Mouse (Mus musculus) embryonic facial prominence, embryonic 12.5 days (tissue): Measurements from ENCODE around the gene Tgfbi. TPM values are rescaled to one million over a fixed set of nuclear protein-coding genes. Genes with fewer than 3 reads are reported as not detected.

Experiments used
- ATAC-seq: fragments of 200-750 bp; cut with Nextera tagmentation; 2 replicates; pipeline ENCODE4 v1.8.0; 2017; ENCODE audit not compliant: insufficient number of reproducible peaks, insufficient read depth, low FRiP score, low TSS enrichment
- H3K27ac ChIP-seq: fragments of 300-500 bp; sonication (generic); 2 replicates; pipeline ENCODE4 v1.5.1; 2016; ENCODE audit warnings: mild to moderate bottlenecking
- H3K27me3 ChIP-seq: fragments of 300-500 bp; sonication (generic); 2 replicates; pipeline ENCODE4 v1.6.1; 2016; ENCODE audit warnings: mild to moderate bottlenecking, moderate library complexity
- H3K36me3 ChIP-seq: fragments of 300-500 bp; sonication (generic); 2 replicates; pipeline ENCODE4 v1.6.1; 2016; ENCODE audit warnings: mild to moderate bottlenecking
- H3K4me1 ChIP-seq: fragments of 300-500 bp; sonication (generic); 2 replicates; pipeline ENCODE4 v1.6.1; 2016
- H3K4me2 ChIP-seq: fragments of 300-500 bp; sonication (generic); replicated peaks from 2 replicates; pipeline ENCODE4 v1.6.1; 2016; ENCODE audit warnings: mild to moderate bottlenecking, moderate library complexity
- H3K4me3 ChIP-seq: fragments of 300-500 bp; sonication (generic); 2 replicates; pipeline ENCODE4 v1.5.1; 2016; ENCODE audit warnings: mild to moderate bottlenecking
- H3K9ac ChIP-seq: fragments of 300-500 bp; sonication (generic); 2 replicates; pipeline ENCODE4 v1.6.1; 2016; ENCODE audit warnings: mild to moderate bottlenecking, moderate library complexity
- H3K9me3 ChIP-seq: fragments of 300-500 bp; sonication (generic); 2 replicates; pipeline ENCODE4 v1.6.1; 2016; ENCODE audit warnings: mild to moderate bottlenecking, moderate library complexity
- WGBS: fragments of 180-500 bp; shearing (Covaris S2); methylation state at CpG from one replicate; pipeline ENCODE4 v1.1.7; 2016; 5-methylcytosine and 5-hydroxymethylcytosine counted together
- polyA plus RNA-seq: library from polyadenylated mRNA; unstranded; fragments of >200 nt; fragmentation: Nextera tagmentation; extraction: Ambion mirVana; gene quantifications from 2 replicates; pipeline ENCODE4 v1.2.1, GENCODE M21; 2016

Tgfbi gene
- polyA plus RNA-seq, 1 experiment from 2014 or later = 120 TPM

DNA sequence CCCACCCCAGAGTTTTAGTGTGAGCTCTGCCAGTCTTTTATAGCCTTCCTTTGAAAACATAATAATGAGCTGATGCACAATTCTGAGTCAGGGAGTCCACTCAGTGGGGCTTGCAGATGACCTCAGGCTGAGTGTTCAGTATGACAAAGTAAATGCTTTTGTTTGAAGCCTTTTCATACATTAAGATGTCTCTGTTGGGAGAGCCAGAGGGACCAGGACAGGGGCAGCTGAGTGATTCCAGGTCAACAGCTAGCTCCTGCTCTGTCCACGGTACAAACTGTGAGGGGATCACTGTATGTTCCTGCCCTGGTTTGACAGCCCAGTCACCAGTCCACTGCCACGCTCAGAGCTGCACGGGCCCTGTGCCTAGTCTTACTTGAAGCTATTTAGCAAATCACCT is 26.6 kb upstream of the Tgfbi start:
- H3K27me3 ChIP-seq = no peaks in the 10 kb centered on the region
- H3K27ac ChIP-seq = peak overlapping the region; percentile 96
- no peaks in the 10 kb centered on the region for H3K9me3 ChIP-seq
- H3K9ac ChIP-seq = no peak overlapping the region
- ATAC-seq = no peak
- H3K4me1 ChIP-seq = peaks cover 43% of the 10 kb centered on the region
- no peak overlapping the region; the same call in 1 of the 2 replicates for H3K4me2 ChIP-seq
- WGBS = 19% methylated on average over 3 of the region's 3 CpGs
- H3K4me3 ChIP-seq = no peak overlapping the region
- H3K36me3 ChIP-seq = no peaks in the 10 kb centered on the region

DNA sequence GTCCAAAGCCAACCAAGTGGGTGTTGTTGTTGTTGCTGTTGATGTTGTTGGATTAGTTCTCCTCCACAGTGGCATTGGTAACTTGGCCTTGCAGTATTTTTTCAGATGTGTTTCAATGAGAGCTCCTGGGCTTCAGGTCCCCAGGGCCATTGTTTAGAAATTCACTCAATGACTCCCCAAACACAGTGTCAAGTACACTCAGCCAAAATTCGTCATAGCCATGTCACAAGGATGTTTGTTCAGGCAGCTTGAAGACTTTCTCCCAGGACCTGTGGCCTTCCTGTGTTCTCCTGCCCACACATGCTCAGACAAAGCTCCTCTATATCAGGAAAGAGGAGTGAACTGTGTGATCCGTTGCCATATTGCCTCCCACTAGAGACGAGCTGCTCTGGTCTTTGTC is 23.3 kb upstream of the Tgfbi start:
- Histone ChIP-seq H3K27me3 (no peaks in the 10 kb centered on the region), H3K4me2 (no peak overlapping the region), H3K9me3 (no peaks in the 10 kb centered on the region), H3K36me3 (no peaks in the 10 kb centered on the region), H3K27ac (no peak overlapping the region), H3K4me1 (peaks cover 32% of the 10 kb centered on the region), H3K4me3 (no peak overlapping the region), H3K9ac (no peak overlapping the region)
- ATAC-seq = no peak
- 66% methylated on average over 3 of the region's 3 CpGs for WGBS

DNA sequence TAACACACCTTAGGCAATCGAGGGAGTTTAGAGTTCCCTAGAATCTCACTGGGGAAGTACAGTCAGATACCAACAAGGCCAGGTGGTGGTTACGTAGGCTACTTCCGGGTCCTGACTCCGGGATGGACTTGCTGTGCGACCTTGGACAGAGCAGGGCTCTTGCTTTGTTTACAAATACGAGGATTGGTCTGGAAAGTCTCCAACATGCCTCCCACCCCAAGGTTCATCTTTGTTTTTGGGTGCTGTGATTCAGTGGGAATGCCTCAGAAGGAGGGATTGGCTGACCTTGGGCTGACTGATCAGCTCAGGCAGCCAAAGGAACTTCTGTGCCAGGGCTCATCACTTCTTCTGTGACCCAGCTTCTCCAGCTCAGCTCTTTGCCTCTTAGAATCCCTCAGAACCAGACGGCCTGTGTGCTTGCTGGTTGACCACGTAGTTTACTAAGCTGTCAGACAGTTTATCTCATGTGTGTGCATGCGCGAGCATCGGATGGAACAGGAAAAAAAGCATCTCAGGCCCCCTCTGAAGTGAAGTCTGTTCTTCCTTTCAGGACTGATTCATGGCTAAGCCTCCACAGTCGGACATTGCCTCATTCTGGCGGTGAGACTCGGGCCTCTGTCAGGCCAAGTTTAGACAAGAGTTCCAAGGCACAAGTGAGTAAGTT is 20.7 kb upstream of the Tgfbi start:
- H3K27me3 ChIP-seq = no peaks in the 10 kb centered on the region
- H3K9ac ChIP-seq = no peak overlapping the region
- no peaks in the 10 kb centered on the region for H3K9me3 ChIP-seq
- H3K27ac ChIP-seq = 0 out of 2 replicates have a peak overlapping the region, but pooled peaks have one; percentile 30
- no peaks in the 10 kb centered on the region for H3K36me3 ChIP-seq
- H3K4me1 ChIP-seq = peaks cover 22% of the 10 kb centered on the region
- no peak overlapping the region for H3K4me3 ChIP-seq
- ATAC-seq = no peak
- H3K4me2 ChIP-seq = no peak overlapping the region
- WGBS = 84% methylated on average over 14 of the region's 14 CpGs

DNA sequence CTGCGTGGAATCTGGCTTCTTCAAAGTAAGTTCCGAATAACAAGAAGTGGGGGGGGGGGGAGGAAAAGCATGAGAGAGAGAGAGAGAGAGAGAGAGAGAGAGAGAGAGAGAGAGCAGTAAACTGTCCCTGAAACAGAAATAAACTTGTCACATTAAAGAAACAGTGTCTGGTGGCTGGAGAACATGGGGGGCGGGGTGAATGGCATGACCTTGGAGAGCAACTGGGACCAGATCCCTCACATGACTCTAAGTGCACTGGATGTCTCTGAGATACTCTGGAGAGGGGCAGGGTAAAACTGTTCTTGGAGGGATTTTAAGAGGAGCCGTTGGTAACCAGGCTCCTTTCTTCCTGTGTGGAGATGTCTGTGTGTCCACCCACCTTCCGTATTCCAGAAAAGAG is 19.1 kb upstream of the Tgfbi start:
- peaks cover 26% of the 10 kb centered on the region for H3K4me1 ChIP-seq
- H3K4me2 ChIP-seq = no peak overlapping the region
- H3K9me3 ChIP-seq = no peaks in the 10 kb centered on the region
- no peaks in the 10 kb centered on the region for H3K27me3 ChIP-seq
- WGBS = 70% methylated on average over 5 of the region's 5 CpGs
- H3K4me3 ChIP-seq = no peak overlapping the region
- H3K9ac ChIP-seq = no peak overlapping the region
- H3K36me3 ChIP-seq = no peaks in the 10 kb centered on the region
- no peak for ATAC-seq
- H3K27ac ChIP-seq = no peak overlapping the region

DNA sequence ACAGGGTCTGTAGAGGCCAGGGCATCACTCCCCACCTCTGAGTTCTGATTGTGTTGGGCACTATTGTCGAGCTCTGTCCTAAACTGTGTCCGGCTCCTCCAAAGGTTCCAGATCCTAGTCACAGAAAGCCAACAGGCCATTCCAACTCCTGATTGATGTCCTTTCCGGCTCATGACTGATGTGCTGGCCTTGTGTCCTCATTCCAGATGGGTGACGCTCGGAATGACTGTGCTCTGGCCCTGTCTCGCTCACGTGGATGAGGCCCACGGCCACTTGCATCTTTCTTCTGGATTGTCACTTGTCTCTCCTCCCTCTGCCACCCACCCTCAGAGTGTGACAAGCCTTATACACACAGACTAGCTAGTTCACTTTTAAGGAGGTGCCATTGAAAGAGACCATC is 18.1 kb upstream of the Tgfbi start:
- no peak overlapping the region for H3K9ac ChIP-seq
- H3K9me3 ChIP-seq = no peaks in the 10 kb centered on the region
- no peak overlapping the region for H3K27ac ChIP-seq
- no peaks in the 10 kb centered on the region for H3K36me3 ChIP-seq
- WGBS = 91% methylated on average over 8 of the region's 8 CpGs
- peaks cover 28% of the 10 kb centered on the region for H3K4me1 ChIP-seq
- H3K4me3 ChIP-seq = no peak overlapping the region
- ATAC-seq = no peak
- H3K4me2 ChIP-seq = no peak overlapping the region
- no peaks in the 10 kb centered on the region for H3K27me3 ChIP-seq

DNA sequence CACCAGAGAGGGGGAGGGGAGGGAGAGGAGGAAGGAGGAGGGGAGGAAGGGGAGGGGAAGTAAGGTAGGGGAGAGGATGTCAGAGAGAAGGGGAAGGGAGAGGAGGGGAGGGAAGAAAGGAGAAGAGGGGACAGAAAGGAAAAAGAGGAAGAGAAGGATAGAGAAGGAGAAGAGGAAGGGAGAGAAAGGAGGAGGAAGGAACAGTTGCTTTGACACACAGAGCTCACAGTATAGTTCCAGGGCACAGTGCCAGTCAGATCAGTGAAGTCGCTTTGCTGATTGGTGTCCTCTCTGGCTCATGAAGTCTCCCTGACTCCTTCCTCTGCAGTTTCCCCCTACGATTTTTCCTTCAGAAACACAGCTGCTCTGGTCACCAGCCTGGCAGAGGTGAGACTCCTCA is 17.4 kb upstream of the Tgfbi start:
- Histone ChIP-seq H3K9ac (no peak overlapping the region), H3K9me3 (no peaks in the 10 kb centered on the region), H3K36me3 (no peaks in the 10 kb centered on the region), H3K4me3 (no peak overlapping the region), H3K27ac (no peak overlapping the region), H3K4me2 (no peak overlapping the region), H3K27me3 (no peaks in the 10 kb centered on the region), H3K4me1 (peaks cover 29% of the 10 kb centered on the region)
- 64% methylated on average over 2 of the region's 2 CpGs for WGBS
- no peak for ATAC-seq

DNA sequence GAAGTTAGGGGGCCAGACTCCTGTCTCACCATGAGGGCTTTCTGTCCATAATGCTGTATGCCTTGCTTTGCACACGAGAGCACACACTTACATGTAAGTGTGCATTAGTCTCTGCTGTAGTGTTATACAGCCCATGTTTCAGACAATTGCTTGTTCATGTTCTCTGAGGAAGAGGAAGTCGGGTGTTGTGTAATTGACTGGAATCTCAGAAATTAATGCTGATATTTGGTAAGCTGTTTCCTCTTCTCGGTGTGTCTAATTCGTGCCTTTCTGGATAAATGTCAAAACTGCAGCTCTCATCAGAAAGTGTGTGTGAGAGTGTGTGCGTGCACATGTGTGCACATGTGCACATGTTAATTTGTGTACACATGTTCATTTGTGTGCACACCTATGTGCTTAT is 16.1 kb upstream of the Tgfbi start:
- no peak overlapping the region for H3K4me3 ChIP-seq
- no peaks in the 10 kb centered on the region for H3K27me3 ChIP-seq
- no peak overlapping the region for H3K4me2 ChIP-seq
- no peaks in the 10 kb centered on the region for H3K36me3 ChIP-seq
- H3K4me1 ChIP-seq = peaks cover 33% of the 10 kb centered on the region
- ATAC-seq = no peak
- H3K27ac ChIP-seq = no peak overlapping the region
- no peak overlapping the region for H3K9ac ChIP-seq
- H3K9me3 ChIP-seq = no peaks in the 10 kb centered on the region
- WGBS = 85% methylated on average over 5 of the region's 5 CpGs

DNA sequence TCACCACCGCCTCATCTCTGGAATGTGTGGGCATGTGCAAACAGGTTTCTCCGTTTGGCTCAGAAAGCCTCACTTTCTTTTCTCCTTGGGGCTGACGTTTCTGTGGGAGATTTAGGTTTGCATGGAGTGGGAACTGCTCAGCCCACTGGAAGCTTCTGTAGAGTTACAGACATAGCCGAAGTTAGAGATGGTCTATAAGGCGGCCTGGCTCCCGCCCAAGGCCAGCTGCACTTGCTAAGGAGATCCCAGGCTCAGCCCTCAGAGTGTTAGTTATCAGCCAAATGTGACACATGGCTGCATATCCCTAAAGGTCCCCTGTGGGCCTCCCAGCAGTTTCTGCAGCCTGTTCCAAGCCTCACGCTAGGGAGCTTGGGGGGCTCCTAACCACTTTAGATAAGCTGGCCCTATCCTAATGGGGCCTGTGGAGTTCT is 15.3 kb upstream of the Tgfbi start:
- 76% methylated on average over 7 of the region's 7 CpGs for WGBS
- Histone ChIP-seq H3K27ac (no peak overlapping the region; the same call in 1 of the 2 replicates), H3K9ac (no peak overlapping the region), H3K4me3 (no peak overlapping the region), H3K36me3 (no peaks in the 10 kb centered on the region), H3K27me3 (no peaks in the 10 kb centered on the region), H3K4me1 (peaks cover 33% of the 10 kb centered on the region), H3K4me2 (no peak overlapping the region), H3K9me3 (no peaks in the 10 kb centered on the region)
- ATAC-seq = no peak

DNA sequence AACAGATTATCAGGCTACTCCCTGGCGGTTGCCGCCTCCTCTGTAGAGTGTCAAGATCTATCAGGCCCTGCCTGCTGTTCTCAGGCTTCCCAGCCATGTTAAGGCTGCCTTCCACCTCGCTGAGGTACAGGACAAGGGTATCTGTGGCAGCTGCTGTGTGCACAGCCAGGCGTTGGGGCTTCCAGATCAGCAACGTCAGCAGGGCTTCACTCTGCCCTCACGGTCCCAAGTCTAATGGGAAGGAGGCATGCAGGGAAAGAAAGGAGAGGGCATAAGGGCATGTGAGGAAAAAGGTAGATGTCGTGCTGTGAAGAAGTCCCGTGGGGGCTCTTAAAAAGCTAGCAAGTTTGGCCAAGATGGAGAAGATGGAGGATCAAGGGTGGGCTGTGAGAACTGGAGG is 14.1 kb upstream of the Tgfbi start:
- no peak overlapping the region for H3K4me2 ChIP-seq
- no peak for ATAC-seq
- H3K4me3 ChIP-seq = no peak overlapping the region
- H3K4me1 ChIP-seq = peaks cover 39% of the 10 kb centered on the region
- no peak overlapping the region for H3K9ac ChIP-seq
- no peaks in the 10 kb centered on the region for H3K36me3 ChIP-seq
- no peak overlapping the region for H3K27ac ChIP-seq
- H3K9me3 ChIP-seq = no peaks in the 10 kb centered on the region
- 76% methylated on average over 8 of the region's 8 CpGs for WGBS
- H3K27me3 ChIP-seq = no peaks in the 10 kb centered on the region

DNA sequence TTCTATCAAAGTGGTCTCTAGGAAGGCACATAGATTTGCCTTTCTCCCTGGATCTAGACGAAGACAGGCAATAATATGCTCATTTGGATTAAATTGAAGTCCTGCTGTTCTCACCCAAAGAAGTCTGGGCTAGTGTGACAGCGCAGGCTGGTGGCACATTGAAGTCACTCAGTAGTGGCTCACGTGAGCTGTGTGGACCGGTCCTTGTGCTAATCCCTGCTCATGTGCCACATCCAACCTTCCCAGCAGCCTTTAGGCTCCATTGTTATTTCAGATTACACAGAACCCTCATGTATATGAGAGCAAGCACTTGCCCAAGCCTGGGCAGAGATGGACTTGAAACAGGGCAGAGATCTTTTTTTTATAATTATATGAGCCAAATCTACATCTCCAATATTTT is 12.0 kb upstream of the Tgfbi start:
- Histone ChIP-seq H3K9me3 (no peaks in the 10 kb centered on the region), H3K9ac (no peak overlapping the region), H3K4me3 (no peak overlapping the region), H3K36me3 (no peaks in the 10 kb centered on the region), H3K27ac (0 out of 2 replicates have a peak overlapping the region, but pooled peaks have one; percentile 30), H3K4me2 (no peak overlapping the region), H3K4me1 (peaks cover 52% of the 10 kb centered on the region), H3K27me3 (no peaks in the 10 kb centered on the region)
- WGBS = 71% methylated on average over 4 of the region's 4 CpGs
- no peak for ATAC-seq

DNA sequence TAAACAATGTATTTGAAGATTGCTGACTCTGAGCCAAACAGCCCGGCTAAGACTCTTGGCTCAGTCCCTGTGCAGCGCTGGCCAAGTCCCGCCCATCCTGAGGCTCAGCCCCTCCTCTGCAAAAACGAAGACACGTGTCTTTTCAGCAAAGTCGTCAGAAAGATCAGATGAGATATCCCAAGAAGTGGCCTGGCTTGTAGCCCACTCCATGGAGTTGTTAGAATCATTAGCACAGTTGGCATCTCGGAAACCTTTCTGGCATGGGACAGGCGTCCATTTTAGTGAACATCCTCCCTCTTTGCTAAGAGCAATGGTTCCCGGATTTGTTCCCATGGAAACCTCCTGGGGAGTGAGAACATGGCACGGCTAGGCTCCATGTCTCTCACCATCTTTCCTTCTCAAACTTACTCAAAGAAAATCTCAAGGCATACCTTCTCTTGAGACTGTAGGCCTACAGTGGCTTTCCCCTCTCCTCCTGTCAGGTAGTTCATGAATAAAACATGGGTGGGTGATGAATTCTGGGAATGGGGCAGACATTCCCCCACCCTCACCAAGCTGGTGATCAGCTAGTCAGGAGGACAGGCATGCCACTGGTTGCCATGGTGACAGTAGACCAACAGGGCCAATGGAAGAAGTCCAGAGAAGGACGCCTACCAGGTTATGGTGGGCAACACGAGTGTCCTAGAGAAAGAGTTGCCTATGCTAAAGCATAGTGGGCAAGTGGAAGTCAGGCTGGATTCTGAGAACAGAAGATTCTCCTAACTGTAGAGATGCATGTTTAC is 11.3 kb upstream of the Tgfbi start:
- H3K9me3 ChIP-seq = no peaks in the 10 kb centered on the region
- H3K4me1 ChIP-seq = peaks cover 59% of the 10 kb centered on the region
- H3K4me2 ChIP-seq = no peak overlapping the region
- 65% methylated on average over 12 of the region's 12 CpGs for WGBS
- H3K9ac ChIP-seq = no peak overlapping the region
- H3K36me3 ChIP-seq = no peaks in the 10 kb centered on the region
- ATAC-seq = no peak
- H3K4me3 ChIP-seq = no peak overlapping the region
- 0 out of 2 replicates have a peak overlapping the region, but pooled peaks have one; percentile 6 for H3K27ac ChIP-seq
- no peaks in the 10 kb centered on the region for H3K27me3 ChIP-seq

DNA sequence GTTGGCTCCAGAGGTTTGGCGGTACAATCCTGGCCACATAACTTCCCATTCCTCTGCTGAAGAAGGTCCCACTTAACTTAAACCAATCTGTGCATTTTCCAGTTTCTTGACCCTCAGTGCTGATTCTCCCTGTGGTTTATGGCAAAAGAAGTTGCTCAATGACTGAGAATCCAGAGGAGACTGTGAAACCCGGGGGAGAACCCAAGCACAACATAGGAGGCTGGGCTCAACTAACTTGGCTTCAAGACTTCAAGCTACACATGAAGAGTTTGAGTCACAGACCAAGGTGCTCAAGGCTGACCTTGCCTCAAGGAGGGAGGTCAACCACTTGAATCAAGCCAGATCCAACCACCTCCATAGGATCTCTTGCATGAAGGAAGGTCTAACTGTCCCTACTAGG is 9.8 kb upstream of the Tgfbi start:
- peak overlapping the region; percentile 92 for H3K27ac ChIP-seq
- H3K4me3 ChIP-seq = no peak overlapping the region
- no peaks in the 10 kb centered on the region for H3K27me3 ChIP-seq
- 86% methylated on average over 2 of the region's 2 CpGs for WGBS
- peaks cover 46% of the 10 kb centered on the region for H3K4me1 ChIP-seq
- no peak overlapping the region for H3K4me2 ChIP-seq
- no peak for ATAC-seq
- H3K9ac ChIP-seq = no peak overlapping the region
- no peaks in the 10 kb centered on the region for H3K9me3 ChIP-seq
- H3K36me3 ChIP-seq = no peaks in the 10 kb centered on the region
